Mouse (Mus musculus) liver, embryonic 13.5 days (tissue): ENCODE measurements at regions not wholly inside any gene's neighbourhood (a gene's known extent, or its start where the extent isn't known, plus 50 kb on each side); places are given as distances from the start of the nearest gene placed in this dataset.

ENCODE experiments used
- ATAC-seq: fragments of 200-750 bp; cut with Nextera tagmentation; 2 replicates; pipeline ENCODE4 v1.8.0; 2017; ENCODE audit warnings: low read depth, mild to moderate bottlenecking, moderate number of reproducible peaks, moderate library complexity
- DNase-seq: peaks from one replicate; pipeline ENCODE4 v3.0.0; 2022
- H3K27ac ChIP-seq: fragments of 300-500 bp; sonication (generic); 2 replicates; pipeline ENCODE4 v1.5.1; 2015; ENCODE audit warnings: moderate library complexity, mild to moderate bottlenecking, inconsistent platforms
- H3K27me3 ChIP-seq: fragments of 300-500 bp; sonication (generic); 2 replicates; pipeline ENCODE4 v1.6.1; 2015; ENCODE audit warnings: mild to moderate bottlenecking, inconsistent platforms
- H3K36me3 ChIP-seq: fragments of 300-500 bp; sonication (generic); 2 replicates; pipeline ENCODE4 v1.6.1; 2015; ENCODE audit warnings: mild to moderate bottlenecking, inconsistent platforms
- H3K4me1 ChIP-seq: fragments of 300-500 bp; sonication (generic); replicated peaks from 2 replicates; pipeline ENCODE4 v1.6.1; 2015; ENCODE audit warnings: inconsistent platforms
- H3K4me2 ChIP-seq: fragments of 300-500 bp; sonication (generic); 2 replicates; pipeline ENCODE4 v1.6.1; 2015; ENCODE audit warnings: inconsistent platforms, mild to moderate bottlenecking, moderate library complexity
- H3K4me3 ChIP-seq: fragments of 300-500 bp; sonication (generic); replicated peaks from 2 replicates; pipeline ENCODE4 v1.5.1; 2015; ENCODE audit warnings: mild to moderate bottlenecking, inconsistent platforms
- H3K9ac ChIP-seq: fragments of 300-500 bp; sonication (generic); 2 replicates; pipeline ENCODE4 v1.6.1; 2015; ENCODE audit warnings: mild to moderate bottlenecking, inconsistent platforms
- H3K9me3 ChIP-seq: fragments of 300-500 bp; sonication (generic); replicated peaks from 2 replicates; pipeline ENCODE4 v1.6.1; 2016; ENCODE audit warnings: inconsistent platforms
- WGBS: fragments of 180-500 bp; shearing (Covaris S2); methylation state at CpG from one replicate; pipeline ENCODE4 v1.1.7; 2015; ENCODE audit not compliant: insufficient replicate concordance; 5-methylcytosine and 5-hydroxymethylcytosine counted together

- H3K27me3 ChIP-seq, result no peaks in the 10 kb centered on the region
- H3K9ac ChIP-seq, result no peak overlapping the region
- no peak for ATAC-seq
- 54% methylated on average over 11 of the region's 11 CpGs for WGBS
- no peak overlapping the region for H3K27ac ChIP-seq
- no peak overlapping the region for H3K4me3 ChIP-seq
- H3K4me1 ChIP-seq, result no peaks in the 10 kb centered on the region; the same call in 1 of the 2 replicates
- H3K36me3 ChIP-seq, result no peaks in the 10 kb centered on the region
- no peaks in the 10 kb centered on the region for H3K9me3 ChIP-seq
- no peak overlapping the region for H3K4me2 ChIP-seq
- DNase-seq, result no peak
Observed at GRCm38 (mm10) chr12:71430331-71430730, 120.6 kb downstream of the Dact1 start.

- H3K36me3 ChIP-seq, result no peaks in the 10 kb centered on the region
- no peak for ATAC-seq
- H3K4me3 ChIP-seq, result no peak overlapping the region
- H3K4me1 ChIP-seq, result no peaks in the 10 kb centered on the region; the same call in 1 of the 2 replicates
- DNase-seq, result no peak
- 70% methylated on average over 8 of the region's 8 CpGs for WGBS
- H3K27me3 ChIP-seq, result no peaks in the 10 kb centered on the region
- no peak overlapping the region for H3K4me2 ChIP-seq
- no peak overlapping the region for H3K27ac ChIP-seq
- no peak overlapping the region for H3K9ac ChIP-seq
- H3K9me3 ChIP-seq, result no peaks in the 10 kb centered on the region
Observed at GRCm38 (mm10) chr12:71431116-71431515, 121.4 kb downstream of the Dact1 start.

GRCm38 (mm10) chr12:71433549-71434200, 124.0 kb downstream of the Dact1 start:
- ATAC-seq (no peak), DNase-seq (no peak)
- 42% methylated on average over 9 of the region's 9 CpGs for WGBS
- H3K4me3 ChIP-seq, result no peak overlapping the region
- no peak overlapping the region for H3K4me2 ChIP-seq
- no peaks in the 10 kb centered on the region for H3K36me3 ChIP-seq
- H3K9me3 ChIP-seq, result no peaks in the 10 kb centered on the region
- no peaks in the 10 kb centered on the region for H3K27me3 ChIP-seq
- H3K27ac ChIP-seq, result no peak overlapping the region
- H3K9ac ChIP-seq, result no peak overlapping the region
- peaks cover 5% of the 10 kb centered on the region; the same call in 1 of the 2 replicates for H3K4me1 ChIP-seq

GRCm38 (mm10) chr12:71438254-71438653, 128.6 kb downstream of the Dact1 start:
- WGBS, result 13% methylated on average over 6 of the region's 6 CpGs
- no peak overlapping the region for H3K9ac ChIP-seq
- peak; percentile 48 for ATAC-seq

GRCm38 (mm10) chr12:71440863-71441262, 131.2 kb downstream of the Dact1 start:
- Histone ChIP-seq H3K27me3 (no peaks in the 10 kb centered on the region), H3K4me1 (peaks cover 5% of the 10 kb centered on the region; the same call in 1 of the 2 replicates), H3K9ac (no peak overlapping the region), H3K4me2 (no peak overlapping the region), H3K27ac (no peak overlapping the region), H3K4me3 (no peak overlapping the region), H3K9me3 (no peaks in the 10 kb centered on the region), H3K36me3 (no peaks in the 10 kb centered on the region)
- ATAC-seq (no peak), DNase-seq (no peak)
- 61% methylated on average over 3 of the region's 3 CpGs for WGBS

More at GRCm38 (mm10) chr12:71438254-71438653, 128.6 kb downstream of the Dact1 start:
- Histone ChIP-seq H3K27ac (no peak overlapping the region), H3K9me3 (no peaks in the 10 kb centered on the region), H3K4me1 (peaks cover 5% of the 10 kb centered on the region; the same call in 1 of the 2 replicates), H3K4me3 (no peak overlapping the region), H3K4me2 (no peak overlapping the region), H3K27me3 (no peaks in the 10 kb centered on the region), H3K36me3 (no peaks in the 10 kb centered on the region)
- peak; percentile 4 for DNase-seq

- H3K4me3 ChIP-seq, result no peak overlapping the region
- H3K4me2 ChIP-seq, result no peak overlapping the region
- no peaks in the 10 kb centered on the region for H3K36me3 ChIP-seq
- H3K4me1 ChIP-seq, result peaks cover 5% of the 10 kb centered on the region; the same call in 1 of the 2 replicates
- 60% methylated on average over 5 of the region's 5 CpGs for WGBS
- H3K27me3 ChIP-seq, result no peaks in the 10 kb centered on the region
- ATAC-seq (no peak), DNase-seq (no peak)
- H3K27ac ChIP-seq, result no peak overlapping the region
- H3K9me3 ChIP-seq, result no peaks in the 10 kb centered on the region
- H3K9ac ChIP-seq, result no peak overlapping the region
Observed at GRCm38 (mm10) chr12:71441272-71441671, 131.6 kb downstream of the Dact1 start.

- Histone ChIP-seq H3K36me3 (no peaks in the 10 kb centered on the region), H3K4me2 (no peak overlapping the region), H3K27ac (no peak overlapping the region), H3K4me3 (no peak overlapping the region), H3K4me1 (no peaks in the 10 kb centered on the region), H3K9me3 (no peaks in the 10 kb centered on the region), H3K27me3 (no peaks in the 10 kb centered on the region), H3K9ac (no peak overlapping the region)
- no peak for DNase-seq
- 57% methylated on average over 8 of the region's 8 CpGs for WGBS
- no peak for ATAC-seq
Observed at GRCm38 (mm10) chr12:71446177-71446891, 136.7 kb downstream of the Dact1 start.

- no peak for ATAC-seq
- Histone ChIP-seq H3K4me1 (no peaks in the 10 kb centered on the region), H3K36me3 (no peaks in the 10 kb centered on the region), H3K27me3 (no peaks in the 10 kb centered on the region), H3K9ac (no peak overlapping the region), H3K4me3 (no peak overlapping the region), H3K27ac (no peak overlapping the region), H3K4me2 (no peak overlapping the region), H3K9me3 (no peaks in the 10 kb centered on the region)
- no peak for DNase-seq
- 41% methylated on average over 7 of the region's 7 CpGs for WGBS
Observed at GRCm38 (mm10) chr12:71446892-71447268, 137.2 kb downstream of the Dact1 start.

GRCm38 (mm10) chr12:71449032-71449431, 139.3 kb downstream of the Dact1 start:
- Histone ChIP-seq H3K9me3 (no peaks in the 10 kb centered on the region), H3K4me2 (no peak overlapping the region)

GRCm38 (mm10) chr12:71450128-71450527, 140.4 kb downstream of the Dact1 start:
- H3K4me1 ChIP-seq, result no peaks in the 10 kb centered on the region
- 57% methylated on average over 4 of the region's 4 CpGs for WGBS
- no peaks in the 10 kb centered on the region for H3K9me3 ChIP-seq
- no peak overlapping the region for H3K27ac ChIP-seq
- H3K4me2 ChIP-seq, result no peak overlapping the region
- ATAC-seq (no peak), DNase-seq (no peak)
- H3K9ac ChIP-seq, result no peak overlapping the region
- no peak overlapping the region for H3K4me3 ChIP-seq
- H3K36me3 ChIP-seq, result no peaks in the 10 kb centered on the region
- no peaks in the 10 kb centered on the region for H3K27me3 ChIP-seq

More at GRCm38 (mm10) chr12:71449032-71449431, 139.3 kb downstream of the Dact1 start:
- Histone ChIP-seq H3K9ac (no peak overlapping the region), H3K36me3 (no peaks in the 10 kb centered on the region), H3K4me3 (no peak overlapping the region), H3K4me1 (no peaks in the 10 kb centered on the region), H3K27ac (no peak overlapping the region), H3K27me3 (no peaks in the 10 kb centered on the region)
- no peak for ATAC-seq
- WGBS, result 39% methylated on average over 3 of the region's 3 CpGs
- no peak for DNase-seq

GRCm38 (mm10) chr12:71450680-71451463, 141.2 kb downstream of the Dact1 start:
- no peaks in the 10 kb centered on the region for H3K9me3 ChIP-seq
- H3K27ac ChIP-seq, result no peak overlapping the region
- 72% methylated on average over 14 of the region's 14 CpGs for WGBS
- no peaks in the 10 kb centered on the region for H3K27me3 ChIP-seq
- no peak overlapping the region for H3K4me2 ChIP-seq
- H3K9ac ChIP-seq, result no peak overlapping the region
- H3K4me3 ChIP-seq, result no peak overlapping the region
- no peaks in the 10 kb centered on the region for H3K36me3 ChIP-seq
- no peak for ATAC-seq
- DNase-seq, result no peak
- H3K4me1 ChIP-seq, result no peaks in the 10 kb centered on the region
